Mouse (Mus musculus): ENCODE data around the gene Slc44a2.

DNA sequence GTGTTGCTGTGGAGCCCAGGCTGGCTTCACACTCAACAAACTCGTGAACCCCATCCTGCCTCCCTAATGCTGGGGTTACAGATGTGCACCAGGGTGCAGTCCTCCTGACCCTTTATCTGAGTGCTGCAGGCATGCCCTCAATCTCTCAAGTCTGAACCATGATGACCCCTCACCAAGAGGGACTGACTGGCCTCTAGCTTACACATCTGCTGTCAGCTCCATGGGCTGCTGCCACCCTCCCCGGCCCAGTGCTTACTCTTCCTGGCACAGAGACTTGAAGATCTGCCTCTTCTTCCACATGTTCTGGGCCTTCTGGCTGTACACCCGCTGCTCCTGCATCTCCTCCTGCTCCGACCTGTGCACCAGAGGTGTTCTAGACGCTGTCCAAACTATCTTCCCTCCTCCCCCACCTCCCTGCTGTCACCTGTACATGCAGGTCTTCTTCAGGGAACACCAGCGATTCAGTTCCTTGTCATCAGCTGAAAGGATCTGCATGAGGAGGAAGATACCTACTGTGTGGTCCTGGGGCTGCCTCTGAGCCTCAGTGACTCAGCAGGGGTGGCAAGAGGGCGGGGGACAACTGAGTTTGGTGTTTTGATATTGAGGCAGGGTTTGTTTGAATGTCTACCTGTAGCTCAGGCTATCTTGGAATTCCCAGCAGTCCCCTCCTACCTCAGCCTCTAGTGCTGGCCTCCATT, 45.3 kb upstream of the Slc44a2 start:
- TF ChIP-seq POLR2A (IDR thresholded peaks at IDR 0.05; ENCODE audit: control insufficient read depth, extremely low read depth, insufficient read depth, low read length, poor library complexity) (no peak), CTCF (IDR thresholded peaks at IDR 0.05; ENCODE audit: borderline replicate concordance, control insufficient read depth, extremely low read depth, insufficient read depth, low read length, poor library complexity) (no peak)

Data from thymus, adult 2 months (tissue).